Mouse (Mus musculus): ENCODE measurements around the gene Sgpp1. TPM values are rescaled to one million over a fixed set of nuclear protein-coding genes. Genes with fewer than 3 reads are reported as not detected.

Gene Sgpp1
- total RNA-seq, 2 experiments from 2014 or later = 28.3 to 34.3 TPM

Other genes with a start within 250 kb of the Sgpp1 start
- gene Ppp2r5e, start 139.5 kb downstream of the Sgpp1 start, total RNA-seq (2021) = 10 to 100 TPM; 74.6 to 80.9 TPM
- gene Wdr89, start 66.2 kb downstream of the Sgpp1 start, total RNA-seq (2021) = 1 to 10 TPM; 3.1 to 3.3 TPM
- gene Syne2, start 82.4 kb upstream of the Sgpp1 start, total RNA-seq (2021) = 10 to 100 TPM; 21.3 to 23.5 TPM